Mouse (Mus musculus) stomach, embryonic 14.5 days (tissue): ENCODE measurements around the gene Nyx. TPM values are rescaled to one million over a fixed set of nuclear protein-coding genes. Genes with fewer than 3 reads are reported as not detected.

Experiments used
- ATAC-seq: fragments of 200-750 bp; cut with Nextera tagmentation; 2 replicates; pipeline ENCODE4 v1.8.0; 2017; ENCODE audit warnings: low read depth, moderate TSS enrichment; ENCODE audit not compliant: insufficient number of reproducible peaks, insufficient read depth, low FRiP score
- H3K27ac ChIP-seq: fragments of 300-500 bp; sonication (generic); 2 replicates; pipeline ENCODE4 v1.5.1; 2014; ENCODE audit warnings: mild to moderate bottlenecking, low read length, moderate library complexity, mixed read lengths
- H3K27me3 ChIP-seq: fragments of 300-500 bp; sonication (generic); 2 replicates; pipeline ENCODE4 v1.6.1; 2014; ENCODE audit warnings: low read length, control low read depth, mixed read lengths; ENCODE audit not compliant: control insufficient read depth, insufficient read depth
- H3K36me3 ChIP-seq: fragments of 300-500 bp; sonication (generic); 2 replicates; pipeline ENCODE4 v1.6.1; 2014; ENCODE audit warnings: mild to moderate bottlenecking, control low read depth, low read length, moderate library complexity, mixed read lengths; ENCODE audit not compliant: control insufficient read depth, insufficient read depth
- H3K4me1 ChIP-seq: fragments of 300-500 bp; sonication (generic); 2 replicates; pipeline ENCODE4 v1.6.1; 2014; ENCODE audit warnings: low read length, control low read depth, mixed read lengths; ENCODE audit not compliant: control insufficient read depth, insufficient read depth
- H3K4me2 ChIP-seq: fragments of 300-500 bp; sonication (generic); replicated peaks from 2 replicates; pipeline ENCODE4 v1.6.1; 2014; ENCODE audit warnings: low read depth, low read length, control low read depth
- H3K4me3 ChIP-seq: fragments of 300-500 bp; sonication (generic); 2 replicates; pipeline ENCODE4 v1.5.1; 2014; ENCODE audit warnings: low read depth, low read length, control low read depth
- H3K9ac ChIP-seq: fragments of 300-500 bp; sonication (generic); replicated peaks from 2 replicates; pipeline ENCODE4 v1.6.1; 2014; ENCODE audit warnings: low read depth, mild to moderate bottlenecking, control low read depth, low read length, moderate library complexity, mixed read lengths
- H3K9me3 ChIP-seq: fragments of 300-500 bp; sonication (generic); 2 replicates; pipeline ENCODE4 v1.6.1; 2016; ENCODE audit warnings: low read depth, low read length, control low read depth; ENCODE audit not compliant: control insufficient read depth
- WGBS: fragments of 180-500 bp; shearing (Covaris S2); extraction: QIAGEN DNeasy Blood & Tissue Kit; methylation state at CpG from one replicate; pipeline ENCODE4 v1.1.7; 2014; 5-methylcytosine and 5-hydroxymethylcytosine counted together
- polyA plus RNA-seq: library from polyadenylated mRNA; unstranded; fragments of >200 nt; fragmentation: Nextera tagmentation; extraction: Ambion mirVana; gene quantifications from 2 replicates; pipeline ENCODE4 v1.2.1, GENCODE M21; 2014

Gene Nyx
- polyA plus RNA-seq, 1 experiment from 2014 or later, result not detected

- H3K27ac ChIP-seq, result no peak overlapping the region
- H3K27me3 ChIP-seq, result no peaks in the 10 kb centered on the region
- WGBS, result 82% methylated on average over 7 of the region's 7 CpGs
- H3K36me3 ChIP-seq, result no peaks in the 10 kb centered on the region
- no peak overlapping the region for H3K9ac ChIP-seq
- H3K4me1 ChIP-seq, result no peaks in the 10 kb centered on the region
- no peak for ATAC-seq
- no peak overlapping the region for H3K4me2 ChIP-seq
- no peak overlapping the region for H3K4me3 ChIP-seq
- H3K9me3 ChIP-seq, result no peaks in the 10 kb centered on the region
Measured at GRCm38 (mm10) chrX:13504389-13504788, 38.5 kb downstream of the Nyx start.

- Histone ChIP-seq H3K4me1 (no peaks in the 10 kb centered on the region), H3K36me3 (no peaks in the 10 kb centered on the region), H3K9ac (no peak overlapping the region), H3K4me3 (no peak overlapping the region), H3K4me2 (no peak overlapping the region), H3K9me3 (no peaks in the 10 kb centered on the region), H3K27ac (no peak overlapping the region), H3K27me3 (no peaks in the 10 kb centered on the region)
- 54% methylated on average over 2 of the region's 2 CpGs for WGBS
- ATAC-seq, result no peak
Measured at GRCm38 (mm10) chrX:13506376-13506775, 40.5 kb downstream of the Nyx start.

- Histone ChIP-seq H3K27me3 (no peaks in the 10 kb centered on the region), H3K4me3 (no peak overlapping the region), H3K36me3 (no peaks in the 10 kb centered on the region), H3K4me1 (no peaks in the 10 kb centered on the region), H3K9ac (no peak overlapping the region), H3K27ac (no peak overlapping the region), H3K9me3 (no peaks in the 10 kb centered on the region), H3K4me2 (no peak overlapping the region)
- ATAC-seq, result no peak
- WGBS, result 46% methylated on average over 2 of the region's 2 CpGs
Measured at GRCm38 (mm10) chrX:13513127-13513526, 47.2 kb downstream of the Nyx start.

GRCm38 (mm10) chrX:13513864-13514263 is 48.0 kb downstream of the Nyx start:
- Histone ChIP-seq H3K9me3 (no peaks in the 10 kb centered on the region), H3K27me3 (no peaks in the 10 kb centered on the region), H3K36me3 (no peaks in the 10 kb centered on the region), H3K27ac (no peak overlapping the region), H3K4me2 (no peak overlapping the region), H3K4me3 (no peak overlapping the region), H3K9ac (no peak overlapping the region), H3K4me1 (no peaks in the 10 kb centered on the region)
- ATAC-seq, result no peak
- 89% methylated on average over 5 of the region's 5 CpGs for WGBS

GRCm38 (mm10) chrX:13516451-13516850 is 50.5 kb downstream of the Nyx start:
- no peaks in the 10 kb centered on the region for H3K9me3 ChIP-seq
- H3K27ac ChIP-seq, result no peak overlapping the region
- H3K27me3 ChIP-seq, result no peaks in the 10 kb centered on the region
- WGBS, result 88% methylated on average over 6 of the region's 6 CpGs
- no peak overlapping the region for H3K4me3 ChIP-seq
- H3K9ac ChIP-seq, result no peak overlapping the region
- H3K4me1 ChIP-seq, result no peaks in the 10 kb centered on the region
- ATAC-seq, result no peak
- H3K4me2 ChIP-seq, result no peak overlapping the region
- no peaks in the 10 kb centered on the region for H3K36me3 ChIP-seq

- Histone ChIP-seq H3K4me3 (no peak overlapping the region), H3K4me2 (no peak overlapping the region), H3K4me1 (no peaks in the 10 kb centered on the region), H3K9ac (no peak overlapping the region), H3K27ac (no peak overlapping the region), H3K36me3 (no peaks in the 10 kb centered on the region; the same call in 1 of the 2 replicates), H3K27me3 (no peaks in the 10 kb centered on the region), H3K9me3 (no peaks in the 10 kb centered on the region)
- 76% methylated on average over 10 of the region's 10 CpGs for WGBS
- ATAC-seq, result no peak
Measured at GRCm38 (mm10) chrX:13518019-13518418, 52.1 kb downstream of the Nyx start.

- Histone ChIP-seq H3K9ac (no peak overlapping the region), H3K9me3 (no peaks in the 10 kb centered on the region), H3K27ac (no peak overlapping the region), H3K4me2 (no peak overlapping the region), H3K27me3 (no peaks in the 10 kb centered on the region), H3K4me1 (no peaks in the 10 kb centered on the region), H3K36me3 (no peaks in the 10 kb centered on the region; the same call in 1 of the 2 replicates), H3K4me3 (no peak overlapping the region)
- no peak for ATAC-seq
- WGBS, result 74% methylated on average over 4 of the region's 4 CpGs
Measured at GRCm38 (mm10) chrX:13518781-13519407, 53.0 kb downstream of the Nyx start.

- Histone ChIP-seq H3K27me3 (no peaks in the 10 kb centered on the region), H3K27ac (no peak overlapping the region), H3K9ac (no peak overlapping the region), H3K4me1 (no peaks in the 10 kb centered on the region), H3K4me3 (no peak overlapping the region), H3K9me3 (no peaks in the 10 kb centered on the region), H3K4me2 (no peak overlapping the region), H3K36me3 (no peaks in the 10 kb centered on the region; the same call in 1 of the 2 replicates)
- 77% methylated on average over 5 of the region's 5 CpGs for WGBS
- no peak for ATAC-seq
Measured at GRCm38 (mm10) chrX:13519408-13519783, 53.5 kb downstream of the Nyx start.

GRCm38 (mm10) chrX:13520566-13520965 is 54.7 kb downstream of the Nyx start:
- H3K9ac ChIP-seq, result no peak overlapping the region
- ATAC-seq, result no peak
- H3K4me3 ChIP-seq, result no peak overlapping the region
- H3K9me3 ChIP-seq, result no peaks in the 10 kb centered on the region
- H3K27me3 ChIP-seq, result no peaks in the 10 kb centered on the region
- no peaks in the 10 kb centered on the region for H3K4me1 ChIP-seq
- WGBS, result 91% methylated on average over 4 of the region's 4 CpGs
- H3K36me3 ChIP-seq, result no peaks in the 10 kb centered on the region; the same call in 1 of the 2 replicates
- H3K27ac ChIP-seq, result no peak overlapping the region
- H3K4me2 ChIP-seq, result no peak overlapping the region
